Mouse (Mus musculus): Measurements from ENCODE around the gene Gm15737. TPM values are rescaled to one million over a fixed set of nuclear protein-coding genes. Genes with fewer than 3 reads are reported as not detected.

Gm15737 gene
- polyA plus RNA-seq, 1 experiment from 2014 or later, result 0.04 TPM

DNA sequence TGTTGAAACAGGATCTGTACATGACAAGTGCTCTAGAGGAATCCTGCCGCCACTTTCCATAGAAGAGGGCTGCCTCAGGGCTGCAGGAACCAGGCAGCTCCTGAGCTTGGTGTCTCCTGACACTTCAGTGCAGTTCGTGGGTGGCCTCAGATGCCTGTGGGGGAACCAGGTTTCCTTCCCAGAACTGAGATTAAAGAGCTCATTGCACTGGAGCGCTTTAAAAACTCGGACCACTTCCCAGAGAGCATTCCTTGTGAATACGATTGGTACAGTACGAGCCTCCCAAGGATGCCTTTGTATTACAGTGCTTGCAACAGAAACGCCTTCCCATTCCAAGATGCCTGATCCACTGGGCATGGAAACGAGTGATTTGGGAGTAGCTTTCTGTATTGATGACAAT is 55.4 kb downstream of the Gm15737 start:
- ATAC-seq (ENCODE audit: low FRiP score, low TSS enrichment), result no peak

DNA sequence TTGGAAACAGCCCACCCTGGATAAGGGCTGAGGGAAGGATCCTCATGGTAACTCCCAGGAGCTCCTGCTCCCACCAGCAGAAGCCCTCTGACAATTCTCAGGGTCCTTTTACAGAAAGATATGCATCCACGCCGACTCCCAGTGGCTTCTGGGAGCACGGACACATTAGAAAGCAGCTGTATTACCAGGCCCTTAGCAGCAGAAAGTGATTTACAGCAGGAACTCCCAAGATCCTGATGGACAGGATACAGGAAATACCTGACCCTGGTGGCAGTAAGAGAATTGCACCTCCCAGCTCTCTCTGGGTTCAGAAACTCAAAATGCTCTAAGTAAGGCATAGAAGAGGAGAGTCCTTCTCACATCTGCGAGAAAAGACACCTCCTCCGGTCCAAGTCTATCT is 59.1 kb downstream of the Gm15737 start:
- Histone ChIP-seq H3K27me3 (ENCODE audit: insufficient read depth, low read length) (no peaks in the 10 kb centered on the region), H3K4me1 (ENCODE audit: insufficient read depth, low read length) (peaks cover 12% of the 10 kb centered on the region), H3K9ac (replicated peaks; ENCODE audit: low read length) (no peak overlapping the region), H3K9me3 (ENCODE audit: low read length) (no peaks in the 10 kb centered on the region), H3K4me3 (ENCODE audit: low read length) (no peak overlapping the region), H3K27ac (ENCODE audit: low read length) (no peak overlapping the region), H3K4me2 (replicated peaks; ENCODE audit: low read depth, low read length) (no peak overlapping the region), H3K36me3 (ENCODE audit: insufficient read depth, low read length) (peaks cover 41% of the 10 kb centered on the region)
- 66% methylated on average over 5 of the region's 5 CpGs for WGBS
- ATAC-seq (ENCODE audit: low FRiP score, low TSS enrichment), result no peak

More for the DNA sequence above, 55.4 kb downstream of the Gm15737 start:
- Histone ChIP-seq H3K9ac (replicated peaks; ENCODE audit: low read length) (no peak overlapping the region), H3K27ac (ENCODE audit: low read length) (peak overlapping the region; percentile 32), H3K36me3 (ENCODE audit: insufficient read depth, low read length) (peaks cover 23% of the 10 kb centered on the region; the same call in 1 of the 2 replicates), H3K27me3 (ENCODE audit: insufficient read depth, low read length) (no peaks in the 10 kb centered on the region), H3K4me3 (ENCODE audit: low read length) (no peak overlapping the region), H3K4me2 (replicated peaks; ENCODE audit: low read depth, low read length) (no peak overlapping the region), H3K4me1 (ENCODE audit: insufficient read depth, low read length) (peaks cover 37% of the 10 kb centered on the region), H3K9me3 (ENCODE audit: low read length) (no peaks in the 10 kb centered on the region)
- 58% methylated on average over 8 of the region's 8 CpGs for whole genome bisulfite sequencing

Other genes starting within 250 kb of the Gm15737 start
- gene Prickle2, start 163.2 kb upstream of the Gm15737 start, polyA plus RNA-seq (2015; fragmentation: Nextera tagmentation; extraction: Ambion mirVana), result 6.5 and 7.9 TPM in 2 replicates
- gene A730049H05Rik, start 52.9 kb upstream of the Gm15737 start, polyA plus RNA-seq (2015; fragmentation: Nextera tagmentation; extraction: Ambion mirVana), result 2.3 and 3.1 TPM in 2 replicates
- 12.0 and 13.9 TPM in 2 replicates for gene Adamts9, start 74.1 kb downstream of the Gm15737 start, polyA plus RNA-seq (2015; fragmentation: Nextera tagmentation; extraction: Ambion mirVana)